Mouse (Mus musculus) monocyte, adult 59 days (primary cell): ENCODE data around the gene Icmt. TPM values are rescaled to one million over a fixed set of nuclear protein-coding genes. Genes with fewer than 3 reads are reported as not detected.

Source experiments
- total RNA-seq, 2 experiments: library from RNA; stranded (reverse); gene quantifications; one replicate each; pipeline ENCODE4 v1.2.4; 2023

The Icmt gene
- total RNA-seq, result 10 to 100 TPM; 16.3 to 18.7 TPM

GRCm38 (mm10) chr4:152296874-152297861, at the start of gene Icmt:
TSS of gene Icmt (plus strand) at chr4:152297227.

GRCm38 (mm10) chr4:152273621-152274236, 23.3 kb upstream of the Icmt start, which contains the start of gene Gpr153:
TSS of gene Gpr153 (plus strand) at chr4:152274232.

DNA sequence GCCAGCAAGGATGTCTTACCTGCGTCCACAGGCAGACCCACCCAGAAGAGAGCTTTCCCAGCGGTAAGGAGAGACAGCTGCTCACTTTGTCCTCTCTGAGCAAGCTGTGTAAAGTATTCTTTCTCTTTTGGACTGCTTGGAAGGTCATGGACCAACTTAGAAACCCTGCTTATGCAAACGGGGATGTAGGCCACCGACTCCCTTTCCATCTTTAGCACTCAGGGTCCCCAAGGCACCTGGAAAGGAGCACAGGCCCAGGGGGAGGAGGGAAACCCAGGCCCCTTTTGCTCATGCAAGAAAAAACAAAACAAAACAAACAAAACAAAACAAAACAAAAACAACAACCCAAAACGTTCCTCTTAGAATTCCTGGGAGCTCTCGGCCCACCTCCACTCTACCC, 5.5 kb upstream of the Icmt start, which contains the start of gene Hes3:
Hes3 (minus strand) TSS at position 101 of the 400 bp plus-strand sequence.

GRCm38 (mm10) chr4:152318517-152319234, 21.6 kb downstream of the Icmt start, which contains the start of gene Rnf207:
TSS of gene Rnf207 (minus strand) at chr4:152318993.

DNA sequence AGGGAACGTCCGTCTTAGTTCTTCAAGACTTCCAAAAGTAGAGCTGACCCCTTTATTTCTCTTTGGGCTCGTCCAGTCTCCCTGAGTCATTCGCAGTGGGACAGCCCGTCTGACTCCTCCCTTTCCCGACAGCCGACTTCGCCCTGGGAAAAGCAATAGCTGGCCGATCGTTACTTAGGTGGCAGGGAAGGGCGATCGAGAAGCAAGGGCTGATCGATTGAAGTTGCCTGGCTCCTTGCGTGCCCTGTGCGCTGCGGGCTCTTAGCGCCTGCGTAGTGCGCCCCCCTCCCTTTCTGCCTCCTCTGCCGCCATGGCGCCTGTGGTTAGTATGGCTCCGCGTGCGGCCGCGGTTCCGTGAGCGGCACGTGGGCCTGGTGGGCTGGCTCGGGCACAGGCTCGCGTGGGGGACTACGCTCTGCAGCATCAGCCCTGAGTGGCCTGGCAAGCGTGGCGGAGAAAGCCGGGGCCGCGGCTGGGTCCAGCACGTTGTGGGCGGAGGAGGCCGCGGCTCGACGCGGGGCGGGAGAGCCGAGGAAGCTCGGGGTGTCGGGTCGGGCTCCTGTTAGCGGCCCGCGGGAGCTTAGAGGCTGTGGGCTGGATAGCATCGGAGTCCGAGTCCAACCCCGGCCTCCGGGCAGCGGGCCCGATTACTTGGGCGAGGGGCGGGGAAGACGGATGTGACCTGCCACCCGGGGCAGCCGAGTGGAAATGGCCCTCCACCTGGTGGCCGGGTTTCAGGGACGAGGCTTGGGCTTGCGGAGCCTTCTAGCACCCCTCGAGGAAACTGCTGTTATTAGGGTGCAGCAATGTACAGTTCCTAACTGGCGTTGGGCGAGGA, 28.8 kb downstream of the Icmt start, which contains the start of gene Rpl22:
Rpl22 (plus strand) TSS at position 169 of the 838 bp plus-strand sequence.

GRCm38 (mm10) chr4:152338419-152339292, 41.6 kb downstream of the Icmt start, which contains the start of gene Chd5:
TSS of gene Chd5 (plus strand) at chr4:152338651.

Other genes with a start within 250 kb of the Icmt start
- gene Plekhg5, start 224.7 kb upstream of the Icmt start, total RNA-seq, result 1 to 10 TPM; 2.8 to 3.0 TPM
- gene Tnfrsf25, start 181.3 kb upstream of the Icmt start, total RNA-seq, result under 1 TPM; 0.49 to 0.58 TPM
- gene Espn, start 144.9 kb upstream of the Icmt start, total RNA-seq, result 1 to 10 TPM; 2.3 to 4.6 TPM
- not detected for gene Hes2, start 138.4 kb upstream of the Icmt start, total RNA-seq
- gene Acot7, start 119.1 kb upstream of the Icmt start, total RNA-seq, result 10 to 100 TPM; 15.6 to 19.8 TPM
- gene Gpr153, start 23.0 kb upstream of the Icmt start, total RNA-seq, result under 1 TPM; 0.24 to 0.73 TPM
- gene Hes3, start 5.6 kb upstream of the Icmt start, total RNA-seq, result not detected
- gene Rnf207, start 21.8 kb downstream of the Icmt start, total RNA-seq, result not detected
- 100 to 1,000 TPM; 515 to 640 TPM for gene Rpl22, start 28.5 kb downstream of the Icmt start, total RNA-seq
- gene Chd5, start 41.4 kb downstream of the Icmt start, total RNA-seq, result under 1 TPM; 0.50 to 0.61 TPM
- gene Nphp4, start 179.5 kb downstream of the Icmt start, total RNA-seq, result 1 to 10 TPM; 1.0 to 2.4 TPM
- 100 to 1,000 TPM in 1 of 2 experiments, 10 to 100 TPM in 1; 96.6 to 107 TPM for gene Kcnab2, start 180.6 kb downstream of the Icmt start, total RNA-seq